Mouse (Mus musculus): ENCODE results near the gene Tulp1. TPM values are rescaled to one million over a fixed set of nuclear protein-coding genes. Genes with fewer than 3 reads are reported as not detected.

Tulp1 gene
- polyA plus RNA-seq, 1 experiment: 0.27 TPM

DNA sequence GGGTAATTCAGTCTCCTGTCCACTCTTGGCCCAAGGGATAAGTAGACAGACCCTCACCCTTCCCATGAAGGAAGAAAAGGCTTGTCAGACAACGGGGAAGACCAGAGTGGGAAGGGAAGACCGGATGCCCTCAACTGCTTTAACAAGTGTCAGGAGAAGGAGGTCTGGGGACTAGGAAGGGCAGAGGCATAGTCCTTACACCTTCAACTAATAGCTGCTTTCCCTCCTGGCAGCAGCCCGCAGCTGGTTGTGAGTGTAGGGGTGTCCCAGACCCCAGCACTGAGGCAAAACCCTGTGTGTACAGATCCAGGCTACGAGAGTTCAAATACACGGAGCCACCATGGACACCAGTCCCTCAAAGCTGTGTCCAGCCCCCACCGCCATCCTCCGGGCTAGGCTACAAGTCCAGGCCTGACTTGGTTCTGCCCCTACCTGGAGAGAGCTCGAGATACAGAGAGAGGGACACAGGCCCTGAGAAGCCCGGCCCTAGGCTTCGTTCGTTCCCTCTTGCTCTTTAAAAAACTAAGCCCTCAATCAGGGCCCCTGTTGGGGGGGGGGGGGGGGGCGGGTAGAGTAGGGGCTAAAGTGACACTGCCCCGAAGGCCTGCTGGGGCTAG, 15.7 kb downstream of the Tulp1 start:
- peaks cover 35% of the 10 kb centered on the region for H3K79me3 ChIP-seq (ENCODE audit: low read depth)
- H3K27me3 ChIP-seq (ENCODE audit: control insufficient read depth, insufficient read depth, insufficient read length): no peaks in the 10 kb centered on the region
- peak overlapping the region; percentile 61 for H3K4me3 ChIP-seq (ENCODE audit: insufficient read depth, poor library complexity, severe bottlenecking)
- H3K79me2 ChIP-seq (ENCODE audit: control insufficient read depth, insufficient read depth): peaks cover 60% of the 10 kb centered on the region
- TF ChIP-seq MAX (IDR thresholded peaks at IDR 0.05) (no peak), CEBPB (IDR thresholded peaks at IDR 0.05; ENCODE audit: low read depth) (no peak), CTCF (IDR thresholded peaks at IDR 0.05; ENCODE audit: control insufficient read depth, insufficient read depth, insufficient read length) (no peak), FOSL1 (IDR thresholded peaks at IDR 0.05; ENCODE audit: insufficient read depth, low read length, poor library complexity, severe bottlenecking) (no peak), MYOD1 (IDR thresholded peaks at IDR 0.05; ENCODE audit: control insufficient read depth, insufficient read length, low read depth) (no peak), USF1 (IDR thresholded peaks at IDR 0.05; ENCODE audit: low read depth) (no peak), MYOG (IDR thresholded peaks at IDR 0.05; ENCODE audit: control insufficient read depth, extremely low read depth, insufficient read length) (no peak)
- H3ac ChIP-seq (ENCODE audit: control insufficient read depth, insufficient read length, low read depth): peak overlapping the region; percentile 66
- no peaks in the 10 kb centered on the region for H3K36me3 ChIP-seq (ENCODE audit: control insufficient read depth, insufficient read depth)

- Histone ChIP-seq H3K27me3 (ENCODE audit: control insufficient read depth, insufficient read depth, insufficient read length) (no peaks in the 10 kb centered on the region), H3K79me2 (ENCODE audit: control insufficient read depth, insufficient read depth) (peaks cover 71% of the 10 kb centered on the region), H3K36me3 (ENCODE audit: control insufficient read depth, insufficient read depth) (no peaks in the 10 kb centered on the region), H3K4me3 (ENCODE audit: insufficient read depth, poor library complexity, severe bottlenecking) (no peak overlapping the region), H3K79me3 (ENCODE audit: low read depth) (peaks cover 40% of the 10 kb centered on the region), H3ac (ENCODE audit: control insufficient read depth, insufficient read length, low read depth) (no peak overlapping the region)
- TF ChIP-seq FOSL1 (IDR thresholded peaks at IDR 0.05; ENCODE audit: insufficient read depth, low read length, poor library complexity, severe bottlenecking): no peak
- TF ChIP-seq USF1 (IDR thresholded peaks at IDR 0.05; ENCODE audit: low read depth): no peak
- no peak for TF ChIP-seq CEBPB (IDR thresholded peaks at IDR 0.05; ENCODE audit: low read depth)
- no peak for TF ChIP-seq MYOD1 (IDR thresholded peaks at IDR 0.05; ENCODE audit: control insufficient read depth, insufficient read length, low read depth)
- no peak for TF ChIP-seq MYOG (IDR thresholded peaks at IDR 0.05; ENCODE audit: control insufficient read depth, extremely low read depth, insufficient read length)
- TF ChIP-seq MAX (IDR thresholded peaks at IDR 0.05): no peak
- no peak for TF ChIP-seq CTCF (IDR thresholded peaks at IDR 0.05; ENCODE audit: control insufficient read depth, insufficient read depth, insufficient read length)
Observed at GRCm38 (mm10) chr17:28348211-28348610, 16.8 kb downstream of the Tulp1 start.

GRCm38 (mm10) chr17:28347327-28347726, 17.7 kb downstream of the Tulp1 start:
- no peaks in the 10 kb centered on the region for H3K27me3 ChIP-seq (ENCODE audit: control insufficient read depth, insufficient read depth, insufficient read length)
- H3K79me2 ChIP-seq (ENCODE audit: control insufficient read depth, insufficient read depth): peaks cover 80% of the 10 kb centered on the region
- H3K36me3 ChIP-seq (ENCODE audit: control insufficient read depth, insufficient read depth): no peaks in the 10 kb centered on the region
- no peak overlapping the region for H3ac ChIP-seq (ENCODE audit: control insufficient read depth, insufficient read length, low read depth)
- H3K79me3 ChIP-seq (ENCODE audit: low read depth): peaks cover 42% of the 10 kb centered on the region
- no peak overlapping the region for H3K4me3 ChIP-seq (ENCODE audit: insufficient read depth, poor library complexity, severe bottlenecking)
- TF ChIP-seq MYOD1 (IDR thresholded peaks at IDR 0.05; ENCODE audit: control insufficient read depth, insufficient read length, low read depth) (no peak), USF1 (IDR thresholded peaks at IDR 0.05; ENCODE audit: low read depth) (no peak), CTCF (IDR thresholded peaks at IDR 0.05; ENCODE audit: control insufficient read depth, insufficient read depth, insufficient read length) (no peak), MYOG (IDR thresholded peaks at IDR 0.05; ENCODE audit: control insufficient read depth, extremely low read depth, insufficient read length) (no peak)

- no peaks in the 10 kb centered on the region for H3K27me3 ChIP-seq (ENCODE audit: control insufficient read depth, insufficient read depth, insufficient read length)
- no peak for TF ChIP-seq CTCF (IDR thresholded peaks at IDR 0.05; ENCODE audit: control insufficient read depth, insufficient read depth, insufficient read length)
- TF ChIP-seq MYOG (IDR thresholded peaks at IDR 0.05; ENCODE audit: control insufficient read depth, extremely low read depth, insufficient read length): no peak
- no peak for TF ChIP-seq USF1 (IDR thresholded peaks at IDR 0.05; ENCODE audit: low read depth)
- no peak for TF ChIP-seq FOSL1 (IDR thresholded peaks at IDR 0.05; ENCODE audit: insufficient read depth, low read length, poor library complexity, severe bottlenecking)
- no peak for TF ChIP-seq MYOD1 (IDR thresholded peaks at IDR 0.05; ENCODE audit: control insufficient read depth, insufficient read length, low read depth)
- no peak for TF ChIP-seq MAX (IDR thresholded peaks at IDR 0.05)
- TF ChIP-seq CEBPB (IDR thresholded peaks at IDR 0.05; ENCODE audit: low read depth): no peak
- peaks cover 42% of the 10 kb centered on the region for H3K79me3 ChIP-seq (ENCODE audit: low read depth)
- H3K79me2 ChIP-seq (ENCODE audit: control insufficient read depth, insufficient read depth): peaks cover 87% of the 10 kb centered on the region
- no peak overlapping the region for H3ac ChIP-seq (ENCODE audit: control insufficient read depth, insufficient read length, low read depth)
- no peaks in the 10 kb centered on the region for H3K36me3 ChIP-seq (ENCODE audit: control insufficient read depth, insufficient read depth)
- no peak overlapping the region for H3K4me3 ChIP-seq (ENCODE audit: insufficient read depth, poor library complexity, severe bottlenecking)
Observed at GRCm38 (mm10) chr17:28345882-28346281, 19.1 kb downstream of the Tulp1 start.

DNA sequence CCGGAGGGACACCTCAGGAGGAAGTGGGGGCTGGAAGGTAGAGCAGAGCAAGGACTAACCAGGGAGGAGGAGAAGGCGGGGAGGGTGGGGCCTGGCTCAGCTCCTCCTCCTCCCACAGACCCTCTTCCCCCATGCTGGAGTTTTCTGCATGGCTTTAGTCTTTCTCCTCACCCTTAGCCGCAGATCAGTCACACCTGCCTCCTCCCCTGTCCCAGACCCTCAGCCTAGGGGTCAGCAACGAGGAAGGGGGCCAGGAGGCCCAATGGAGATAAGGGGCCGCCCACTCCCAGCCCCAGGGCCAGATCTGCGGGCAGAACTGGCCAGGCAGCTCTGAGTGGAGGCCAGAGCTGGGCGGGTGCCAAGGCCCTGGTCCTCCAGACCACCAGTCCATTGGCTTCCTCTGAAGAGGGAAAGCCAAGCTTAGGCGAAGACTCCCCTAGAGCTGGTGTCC, 19.7 kb downstream of the Tulp1 start:
- Histone ChIP-seq H3K27me3 (ENCODE audit: control insufficient read depth, insufficient read depth, insufficient read length) (no peaks in the 10 kb centered on the region), H3K4me3 (ENCODE audit: insufficient read depth, poor library complexity, severe bottlenecking) (no peak overlapping the region), H3ac (ENCODE audit: control insufficient read depth, insufficient read length, low read depth) (no peak overlapping the region), H3K79me2 (ENCODE audit: control insufficient read depth, insufficient read depth) (peaks cover 87% of the 10 kb centered on the region), H3K79me3 (ENCODE audit: low read depth) (peaks cover 41% of the 10 kb centered on the region), H3K36me3 (ENCODE audit: control insufficient read depth, insufficient read depth) (no peaks in the 10 kb centered on the region)
- TF ChIP-seq FOSL1 (IDR thresholded peaks at IDR 0.05; ENCODE audit: insufficient read depth, low read length, poor library complexity, severe bottlenecking) (no peak), MYOG (IDR thresholded peaks at IDR 0.05; ENCODE audit: control insufficient read depth, extremely low read depth, insufficient read length) (no peak), CTCF (IDR thresholded peaks at IDR 0.05; ENCODE audit: control insufficient read depth, insufficient read depth, insufficient read length) (no peak), USF1 (IDR thresholded peaks at IDR 0.05; ENCODE audit: low read depth) (no peak), MYOD1 (IDR thresholded peaks at IDR 0.05; ENCODE audit: control insufficient read depth, insufficient read length, low read depth) (no peak)

- TF ChIP-seq FOSL1 (IDR thresholded peaks at IDR 0.05; ENCODE audit: insufficient read depth, low read length, poor library complexity, severe bottlenecking) (no peak), MYOD1 (IDR thresholded peaks at IDR 0.05; ENCODE audit: control insufficient read depth, insufficient read length, low read depth) (no peak), USF1 (IDR thresholded peaks at IDR 0.05; ENCODE audit: low read depth) (no peak), CEBPB (IDR thresholded peaks at IDR 0.05; ENCODE audit: low read depth) (no peak), MYOG (IDR thresholded peaks at IDR 0.05; ENCODE audit: control insufficient read depth, extremely low read depth, insufficient read length) (no peak), CTCF (IDR thresholded peaks at IDR 0.05; ENCODE audit: control insufficient read depth, insufficient read depth, insufficient read length) (no peak), MAX (IDR thresholded peaks at IDR 0.05) (no peak)
- Histone ChIP-seq H3K79me2 (ENCODE audit: control insufficient read depth, insufficient read depth) (peaks cover 80% of the 10 kb centered on the region), H3ac (ENCODE audit: control insufficient read depth, insufficient read length, low read depth) (no peak overlapping the region), H3K79me3 (ENCODE audit: low read depth) (peaks cover 39% of the 10 kb centered on the region), H3K36me3 (ENCODE audit: control insufficient read depth, insufficient read depth) (peaks cover 3% of the 10 kb centered on the region), H3K27me3 (ENCODE audit: control insufficient read depth, insufficient read depth, insufficient read length) (no peaks in the 10 kb centered on the region), H3K4me3 (ENCODE audit: insufficient read depth, poor library complexity, severe bottlenecking) (no peak overlapping the region)
Observed at GRCm38 (mm10) chr17:28344670-28345069, 20.4 kb downstream of the Tulp1 start.
